Mouse (Mus musculus) ES-Bruce4 (cell line): ENCODE results near the gene Polr3b.

Experiments used
- EP300 ChIP-seq: IDR thresholded peaks from 2 replicates; pipeline ENCODE4 v1.6.1; 2011; ENCODE audit warnings: low read depth, low read length; ENCODE audit not compliant: insufficient read depth
- POLR2A ChIP-seq: IDR thresholded peaks from one replicate; pipeline ENCODE4 v1.8.1; 2011; ENCODE audit warnings: low read length; ENCODE audit not compliant: insufficient read depth

GRCm38 (mm10) chr10:84654731-84655130 is 32.6 kb downstream of the Polr3b start:
- TF ChIP-seq EP300 (no peak), POLR2A (no peak)
